Mouse (Mus musculus): ENCODE data around the gene Naa10. TPM values are rescaled to one million over a fixed set of nuclear protein-coding genes. Genes with fewer than 3 reads are reported as not detected.
A peak's percentile ranks its signal among the peaks of the same experiment; 100 is the strongest.

Naa10 gene
- polyA plus RNA-seq, 2 experiments = 73.0 to 81.3 TPM

DNA sequence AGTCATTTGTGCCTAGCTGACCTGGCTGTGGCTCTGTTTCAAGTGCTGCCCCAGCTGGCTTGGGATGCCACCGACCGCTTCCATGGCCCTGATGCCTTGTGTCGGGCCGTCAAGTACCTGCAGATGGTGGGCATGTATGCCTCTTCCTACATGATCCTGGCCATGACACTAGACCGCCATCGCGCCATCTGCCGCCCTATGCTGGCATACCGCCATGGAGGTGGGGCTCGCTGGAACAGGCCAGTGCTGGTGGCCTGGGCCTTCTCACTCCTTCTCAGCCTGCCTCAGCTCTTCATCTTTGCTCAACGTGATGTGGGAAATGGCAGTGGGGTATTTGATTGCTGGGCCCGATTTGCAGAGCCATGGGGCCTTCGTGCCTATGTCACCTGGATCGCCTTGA lies 28.9 kb downstream of the Naa10 start:
- TF ChIP-seq EP300 (IDR thresholded peaks at IDR 0.05; ENCODE audit: low read depth) = no peak
- no peak for DNase-seq (ENCODE audit: low read depth in 3 of 3, low spot score in 3 of 3)
- ATAC-seq (ENCODE audit: insufficient read depth) = no peak
- Histone ChIP-seq H3K36me3 (replicated peaks; ENCODE audit: control insufficient read depth, insufficient read depth, low read depth) (no peaks in the 10 kb centered on the region), H3K4me1 (replicated peaks; ENCODE audit: control insufficient read depth in 2 of 2, insufficient read depth in 2 of 2, low read length in 1 of 2) (no peaks in the 10 kb centered on the region), H3K27me3 (ENCODE audit: control insufficient read depth, insufficient read depth, low read length) (peaks cover 2% of the 10 kb centered on the region; the same call in 1 of the 2 replicates), H3K4me3 (ENCODE audit: insufficient read depth in 1 of 2, low read depth in 2 of 2, low read length in 2 of 2) (no peak overlapping the region), H3K9me3 (ENCODE audit: control insufficient read depth, low read length) (no peaks in the 10 kb centered on the region), H3K9ac (replicated peaks) (no peak overlapping the region), H3K4me2 (ENCODE audit: low read depth) (no peak overlapping the region), H3K27ac (no peak overlapping the region)
- WGBS (ENCODE audit: insufficient replicate concordance) = 74% methylated on average over 14 of the region's 14 CpGs

DNA sequence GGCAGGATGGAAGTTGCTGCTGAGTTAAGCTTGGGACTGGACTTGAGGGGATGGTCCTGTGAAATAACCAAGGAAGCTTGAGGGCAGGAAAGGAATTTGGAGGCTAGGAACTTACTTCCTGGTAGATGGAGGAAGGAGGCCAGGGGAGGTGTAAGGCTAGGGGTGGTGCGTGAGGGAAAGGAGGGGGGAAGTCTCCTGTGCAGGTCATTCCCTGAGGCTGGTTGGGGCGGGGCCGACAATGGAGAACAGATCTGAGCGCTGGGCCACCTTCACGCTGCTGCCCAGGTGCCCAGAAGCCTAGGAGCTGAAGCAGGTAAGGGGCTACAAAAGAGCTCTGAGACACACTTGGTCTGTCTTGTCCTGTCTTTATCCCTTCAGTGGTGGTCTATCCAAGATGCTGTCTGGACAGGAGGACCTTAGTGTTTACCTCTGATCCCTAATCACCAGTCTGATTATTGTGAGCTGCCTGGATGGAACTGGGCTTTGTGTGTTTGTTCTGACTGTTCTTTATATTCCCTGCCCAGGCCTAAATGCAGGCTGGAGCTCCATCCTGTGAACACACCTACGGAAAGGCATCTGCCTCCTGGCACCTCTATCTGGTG lies 30.1 kb downstream of the Naa10 start, which contains the start of gene Avpr2:
Gene Avpr2, plus strand, starts transcription at position 552 of the 602 bp plus-strand sequence.
- ATAC-seq (ENCODE audit: insufficient read depth) (no peak), DNase-seq (ENCODE audit: low read depth in 3 of 3, low spot score in 3 of 3) (no peak)
- no peak for TF ChIP-seq CTCF (IDR thresholded peaks at IDR 0.05; ENCODE audit: low read depth)
- TF ChIP-seq EP300 (IDR thresholded peaks at IDR 0.05; ENCODE audit: low read depth) = no peak
- H3K27me3 ChIP-seq (ENCODE audit: control insufficient read depth, insufficient read depth, low read length) = peaks cover 2% of the 10 kb centered on the region; the same call in 1 of the 2 replicates
- H3K4me3 ChIP-seq (ENCODE audit: insufficient read depth in 1 of 2, low read depth in 2 of 2, low read length in 2 of 2) = no peak within 1 kb of the TSS
- H3K4me2 ChIP-seq (ENCODE audit: low read depth) = no peak within 1 kb of the TSS
- no peak within 1 kb of the TSS for H3K27ac ChIP-seq
- H3K4me1 ChIP-seq (replicated peaks; ENCODE audit: control insufficient read depth in 2 of 2, insufficient read depth in 2 of 2, low read length in 1 of 2) = no peaks in the 10 kb centered on the region
- H3K9ac ChIP-seq (replicated peaks) = no peak within 1 kb of the TSS
- 61% methylated on average over 6 of the region's 6 CpGs for WGBS (ENCODE audit: insufficient replicate concordance)
- H3K36me3 ChIP-seq (replicated peaks; ENCODE audit: control insufficient read depth, insufficient read depth, low read depth) = no peaks in the 10 kb centered on the region
- no peaks in the 10 kb centered on the region for H3K9me3 ChIP-seq (ENCODE audit: control insufficient read depth, low read length)

DNA sequence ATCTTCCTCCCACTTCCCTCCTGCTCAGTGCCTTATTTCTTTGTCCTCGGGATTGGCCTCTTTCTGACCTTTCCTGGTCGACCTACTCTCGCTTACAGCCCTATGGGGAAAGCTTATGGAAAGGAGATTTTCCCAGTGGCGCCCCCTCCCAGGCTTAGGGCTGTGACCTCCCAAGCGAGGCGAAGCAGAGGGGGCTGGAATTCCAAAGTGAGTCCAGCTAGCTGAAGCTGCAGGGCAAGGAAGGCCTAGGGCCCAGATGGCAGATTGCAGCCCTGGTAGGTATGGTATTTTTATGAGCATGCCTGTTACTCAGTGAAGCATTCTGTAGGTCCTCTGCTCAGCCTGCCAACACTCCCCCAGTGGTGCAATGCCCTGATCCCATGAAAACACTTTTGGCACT lies 40.3 kb downstream of the Naa10 start:
- Histone ChIP-seq H3K9me3 (ENCODE audit: control insufficient read depth, low read length) (no peaks in the 10 kb centered on the region), H3K9ac (replicated peaks) (no peak overlapping the region), H3K36me3 (replicated peaks; ENCODE audit: control insufficient read depth, insufficient read depth, low read depth) (no peaks in the 10 kb centered on the region), H3K4me3 (ENCODE audit: insufficient read depth in 1 of 2, low read depth in 2 of 2, low read length in 2 of 2) (no peak overlapping the region), H3K27ac (no peak overlapping the region), H3K4me1 (replicated peaks; ENCODE audit: control insufficient read depth in 2 of 2, insufficient read depth in 2 of 2, low read length in 1 of 2) (no peaks in the 10 kb centered on the region), H3K4me2 (ENCODE audit: low read depth) (no peak overlapping the region), H3K27me3 (ENCODE audit: control insufficient read depth, insufficient read depth, low read length) (peaks cover 19% of the 10 kb centered on the region)
- DNase-seq (ENCODE audit: low read depth in 3 of 3, low spot score in 3 of 3) = no peak
- TF ChIP-seq EP300 (IDR thresholded peaks at IDR 0.05; ENCODE audit: low read depth) (no peak), CTCF (IDR thresholded peaks at IDR 0.05; ENCODE audit: low read depth) (no peak)
- no peak for ATAC-seq (ENCODE audit: insufficient read depth)
- WGBS (ENCODE audit: insufficient replicate concordance) = 38% methylated on average over 6 of the region's 6 CpGs

DNA sequence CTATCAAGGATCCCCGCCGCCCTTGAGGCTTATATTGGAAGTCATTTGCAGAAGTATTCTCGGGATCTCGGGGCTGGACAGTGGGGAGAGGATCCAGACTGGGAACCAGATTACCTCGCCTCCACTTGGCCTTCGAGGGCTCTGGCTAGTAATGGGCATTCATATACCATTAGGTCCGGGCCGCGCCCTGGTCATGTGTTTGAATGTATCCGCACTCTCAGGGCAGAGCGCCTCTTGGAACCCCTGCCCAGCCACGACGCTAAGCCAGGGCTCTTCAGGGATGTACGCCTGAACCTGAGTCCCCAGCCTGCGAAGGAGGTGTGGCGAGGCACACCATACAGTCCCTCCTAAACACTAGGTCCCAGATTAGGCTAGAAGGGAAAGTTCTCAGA lies 40.7 kb downstream of the Naa10 start:
- H3K4me3 ChIP-seq (ENCODE audit: insufficient read depth in 1 of 2, low read depth in 2 of 2, low read length in 2 of 2) = no peak overlapping the region
- ATAC-seq (ENCODE audit: insufficient read depth) (no peak), DNase-seq (ENCODE audit: low read depth in 3 of 3, low spot score in 3 of 3) (no peak)
- peaks cover 19% of the 10 kb centered on the region for H3K27me3 ChIP-seq (ENCODE audit: control insufficient read depth, insufficient read depth, low read length)
- no peak overlapping the region for H3K27ac ChIP-seq
- TF ChIP-seq EP300 (IDR thresholded peaks at IDR 0.05; ENCODE audit: low read depth) (no peak), CTCF (IDR thresholded peaks at IDR 0.05; ENCODE audit: low read depth) (no peak)
- no peaks in the 10 kb centered on the region for H3K4me1 ChIP-seq (replicated peaks; ENCODE audit: control insufficient read depth in 2 of 2, insufficient read depth in 2 of 2, low read length in 1 of 2)
- no peak overlapping the region for H3K9ac ChIP-seq (replicated peaks)
- WGBS (ENCODE audit: insufficient replicate concordance) = 23% methylated on average over 16 of the region's 16 CpGs
- no peaks in the 10 kb centered on the region for H3K9me3 ChIP-seq (ENCODE audit: control insufficient read depth, low read length)
- H3K36me3 ChIP-seq (replicated peaks; ENCODE audit: control insufficient read depth, insufficient read depth, low read depth) = no peaks in the 10 kb centered on the region
- no peak overlapping the region; the same call in 1 of the 2 replicates for H3K4me2 ChIP-seq (ENCODE audit: low read depth)

DNA sequence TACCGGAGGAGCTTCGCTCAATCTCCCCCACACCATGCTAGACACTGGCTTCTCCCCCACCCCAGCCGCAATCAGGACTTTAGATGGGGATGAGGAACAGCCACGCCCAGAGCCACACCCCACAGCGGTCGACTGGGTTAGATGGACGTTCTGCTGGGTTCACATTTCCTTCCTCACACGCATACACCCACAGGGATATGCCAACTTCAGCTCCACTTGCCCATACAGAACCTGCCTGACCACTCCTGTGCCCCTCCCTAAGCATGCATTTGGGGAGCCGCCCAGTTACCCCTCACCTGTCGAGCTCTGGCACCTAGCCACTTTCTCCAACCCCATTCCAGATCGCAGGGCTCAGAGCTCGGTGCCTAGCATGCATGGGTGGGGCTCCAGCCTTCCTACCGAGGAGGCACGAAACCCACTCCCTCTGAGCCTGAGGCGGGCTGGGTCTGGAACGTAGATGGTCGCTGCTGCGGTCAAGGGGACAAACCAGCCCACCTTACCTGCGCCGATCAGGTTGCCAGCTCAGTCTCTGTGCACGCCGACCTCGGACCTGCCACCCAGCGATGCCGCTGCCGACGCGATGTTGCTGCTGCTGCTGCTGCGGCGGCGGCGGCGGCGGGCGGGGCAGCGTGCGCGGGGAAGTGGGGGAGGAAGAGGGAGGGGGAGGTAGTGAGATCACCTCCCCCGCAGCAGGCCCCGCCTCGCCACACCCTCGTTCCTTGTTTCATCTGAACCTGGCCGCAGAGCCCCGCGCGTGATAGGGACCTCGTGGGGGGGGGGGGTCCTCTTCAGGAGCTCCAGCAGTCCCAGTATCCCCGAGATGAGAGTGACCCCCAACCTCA lies 41.3 kb downstream of the Naa10 start:
- Histone ChIP-seq H3K27ac (no peak overlapping the region), H3K4me1 (replicated peaks; ENCODE audit: control insufficient read depth in 2 of 2, insufficient read depth in 2 of 2, low read length in 1 of 2) (no peaks in the 10 kb centered on the region), H3K27me3 (ENCODE audit: control insufficient read depth, insufficient read depth, low read length) (peaks cover 19% of the 10 kb centered on the region), H3K4me3 (ENCODE audit: insufficient read depth in 1 of 2, low read depth in 2 of 2, low read length in 2 of 2) (no peak overlapping the region), H3K9ac (replicated peaks) (no peak overlapping the region), H3K4me2 (ENCODE audit: low read depth) (peak overlapping the region; percentile 36), H3K36me3 (replicated peaks; ENCODE audit: control insufficient read depth, insufficient read depth, low read depth) (no peaks in the 10 kb centered on the region), H3K9me3 (ENCODE audit: control insufficient read depth, low read length) (no peaks in the 10 kb centered on the region)
- ATAC-seq (ENCODE audit: insufficient read depth) (no peak), DNase-seq (ENCODE audit: low read depth in 3 of 3, low spot score in 3 of 3) (no peak)
- TF ChIP-seq CTCF (IDR thresholded peaks at IDR 0.05; ENCODE audit: low read depth) (no peak), EP300 (IDR thresholded peaks at IDR 0.05; ENCODE audit: low read depth) (no peak)
- WGBS (ENCODE audit: insufficient replicate concordance) = 20% methylated on average over 30 of the region's 48 CpGs

All from liver, embryonic 14.5 days (tissue).